Mouse (Mus musculus) CH12.LX (cell line): ENCODE measurements at regions not wholly inside any gene's neighbourhood (a gene's known extent, or its start where the extent isn't known, plus 50 kb on each side); places are given as distances from the start of the nearest gene placed in this dataset.

Source experiments
- CTCF ChIP-seq, 2 experiments: IDR thresholded peaks in 1 of 2; conservative IDR thresholded peaks in 1 of 2; 2 replicates each; pipeline ENCODE4 v1.5.1; 2011 to 2012; ENCODE audit warnings: low read depth in 2 of 2, low read length in 2 of 2, improper control_type of control experiment in 1 of 2, inconsistent platforms in 1 of 2, mild to moderate bottlenecking in 1 of 2, moderate library complexity in 1 of 2
- EP300 ChIP-seq: IDR thresholded peaks from 2 replicates; pipeline ENCODE4 v1.6.1; 2011; ENCODE audit warnings: low read length, improper control_type of control experiment
- KAT2A ChIP-seq: IDR thresholded peaks from 2 replicates; pipeline ENCODE4 v1.6.1; 2012; ENCODE audit warnings: low read length, improper control_type of control experiment, inconsistent platforms; ENCODE audit not compliant: insufficient replicate concordance
- MAZ ChIP-seq: IDR thresholded peaks from 2 replicates; pipeline ENCODE4 v1.6.1; 2012; ENCODE audit warnings: low read depth, mild to moderate bottlenecking, inconsistent platforms, low read length, improper control_type of control experiment, moderate library complexity
- MYC ChIP-seq: IDR thresholded peaks from 2 replicates; pipeline ENCODE4 v1.6.1; 2011; ENCODE audit warnings: low read depth, mild to moderate bottlenecking, improper control_type of control experiment, low read length
- PAX5 ChIP-seq: IDR thresholded peaks from 2 replicates; pipeline ENCODE4 v1.6.1; 2012; ENCODE audit warnings: low read length, inconsistent platforms, mixed read lengths
- POLR2AphosphoS2 ChIP-seq: IDR thresholded peaks from 2 replicates; pipeline ENCODE4 v1.6.1; 2011; ENCODE audit warnings: low read depth, low read length, improper control_type of control experiment
- ZKSCAN1 ChIP-seq: IDR thresholded peaks from 2 replicates; pipeline ENCODE4 v1.6.1; 2012; ENCODE audit warnings: low read depth, inconsistent platforms, low read length, improper control_type of control experiment, borderline replicate concordance
- ZMIZ1 ChIP-seq: IDR thresholded peaks from 2 replicates; pipeline ENCODE4 v1.6.1; 2012; ENCODE audit warnings: low read depth, mild to moderate bottlenecking, inconsistent platforms, low read length, improper control_type of control experiment

- TF ChIP-seq MAZ: no peak
- no peak for TF ChIP-seq EP300
- no peak for TF ChIP-seq CTCF (conservative IDR thresholded peaks at IDR 0.05 in 1 of 2, IDR thresholded peaks at IDR 0.05 in 1 of 2; ENCODE audit: low read depth in 2 of 2, low read length in 2 of 2)
- no peak for TF ChIP-seq KAT2A
- TF ChIP-seq ZMIZ1: no peak
- TF ChIP-seq ZKSCAN1: no peak
- no peak for TF ChIP-seq POLR2AphosphoS2
- no peak for TF ChIP-seq PAX5
- no peak for TF ChIP-seq MYC
These were observed 495.6 kb upstream of the Ccdc54 start for GRCm38 (mm10) chr16:51086556-51086955.
